Mouse (Mus musculus) spleen, adult 2 months (tissue): Measurements from ENCODE around the gene Rpl11. TPM values are rescaled to one million over a fixed set of nuclear protein-coding genes. Genes with fewer than 3 reads are reported as not detected.

Experiments
- DNase-seq, 2 experiments: peaks; one replicate each; pipeline versions ENCODE4 v3.0.0 to v3.0.0-alpha.2; 2012 to 2021; ENCODE audit warnings: low spot score in 2 of 2, low read depth in 1 of 2
- H3K27ac ChIP-seq: fragments of 200-500 bp; 2 replicates; pipeline ENCODE4 v1.5.1; 2012; ENCODE audit warnings: low read length, inconsistent platforms; ENCODE audit not compliant: insufficient read depth
- H3K27me3 ChIP-seq: fragments of 200-500 bp; 2 replicates; pipeline ENCODE4 v1.6.1; 2012; ENCODE audit warnings: mild to moderate bottlenecking, moderate library complexity, low read length, inconsistent platforms; ENCODE audit not compliant: control insufficient read depth, insufficient read depth
- H3K36me3 ChIP-seq: fragments of 200-500 bp; 2 replicates; pipeline ENCODE4 v1.6.1; 2012; ENCODE audit warnings: mild to moderate bottlenecking, low read length, inconsistent platforms; ENCODE audit not compliant: control insufficient read depth, insufficient read depth
- H3K4me1 ChIP-seq: fragments of 200-500 bp; 2 replicates; pipeline ENCODE4 v1.6.1; 2011; ENCODE audit warnings: inconsistent platforms; ENCODE audit not compliant: control insufficient read depth, insufficient read depth, insufficient read length
- H3K4me3 ChIP-seq: fragments of 200-500 bp; 2 replicates; pipeline ENCODE4 v1.5.1; 2011; ENCODE audit warnings: mild to moderate bottlenecking, inconsistent platforms; ENCODE audit not compliant: insufficient read depth, insufficient read length; ENCODE audit errors: extremely low read depth
- CTCF ChIP-seq: fragments of 200-500 bp; IDR thresholded peaks from 2 replicates; pipeline ENCODE4 v1.5.1; 2011; ENCODE audit warnings: mild to moderate bottlenecking, inconsistent platforms; ENCODE audit not compliant: insufficient read depth, insufficient read length, insufficient replicate concordance; ENCODE audit errors: extremely low read depth
- POLR2A ChIP-seq: fragments of 200-500 bp; IDR thresholded peaks from 2 replicates; pipeline ENCODE4 v1.6.1; 2011; ENCODE audit warnings: low read depth, low read length, inconsistent platforms
- WGBS: fragments of 180-500 bp; shearing (Covaris S2); methylation state at CpG from one replicate; pipeline ENCODE4 v1.1.7; 2018; 5-methylcytosine and 5-hydroxymethylcytosine counted together
- polyA plus RNA-seq: library from polyadenylated mRNA; depleted of rRNA; stranded (reverse); fragments of >200 nt; gene quantifications from 2 replicates; pipeline ENCODE4 v1.2.3, GENCODE M21; 2012

The Rpl11 gene
- polyA plus RNA-seq, 1 experiment = 259 TPM

- peak overlapping the region; percentile 80 for H3K4me3 ChIP-seq
- peak in 1 of 2 experiments; percentile 24 for DNase-seq
- no peaks in the 10 kb centered on the region for H3K27me3 ChIP-seq
- no peaks in the 10 kb centered on the region for H3K36me3 ChIP-seq
- H3K27ac ChIP-seq = peak overlapping the region; percentile 60
- peaks cover 8% of the 10 kb centered on the region; the same call in 1 of the 2 replicates for H3K4me1 ChIP-seq
- WGBS = under 1% methylated on average over 60 of the region's 62 CpGs
- TF ChIP-seq CTCF (no peak), POLR2A (no peak)
These were observed 32.3 kb downstream of the Rpl11 start for GRCm38 (mm10) chr4:136020743-136021548.

- H3K4me1 ChIP-seq = peaks cover 8% of the 10 kb centered on the region; the same call in 1 of the 2 replicates
- H3K4me3 ChIP-seq = no peak overlapping the region
- no peak for TF ChIP-seq POLR2A
- TF ChIP-seq CTCF = no peak
- DNase-seq = no peak
- no peak overlapping the region for H3K27ac ChIP-seq
- no peaks in the 10 kb centered on the region for H3K27me3 ChIP-seq
- H3K36me3 ChIP-seq = peaks cover 17% of the 10 kb centered on the region
- 62% methylated on average over 3 of the region's 3 CpGs for WGBS
These were observed 37.1 kb downstream of the Rpl11 start for GRCm38 (mm10) chr4:136016059-136016602.

GRCm38 (mm10) chr4:136010586-136010985 is 42.6 kb downstream of the Rpl11 start:
- no peak overlapping the region for H3K27ac ChIP-seq

GRCm38 (mm10) chr4:136008782-136009447 is 44.3 kb downstream of the Rpl11 start:
- Histone ChIP-seq H3K27ac (no peak overlapping the region), H3K4me3 (no peak overlapping the region), H3K27me3 (no peaks in the 10 kb centered on the region), H3K4me1 (no peaks in the 10 kb centered on the region), H3K36me3 (peaks cover 69% of the 10 kb centered on the region)
- no peak for DNase-seq
- TF ChIP-seq POLR2A (no peak), CTCF (no peak)
- WGBS = 98% methylated on average over 8 of the region's 8 CpGs

More at GRCm38 (mm10) chr4:136010586-136010985, 42.6 kb downstream of the Rpl11 start:
- no peak overlapping the region for H3K4me3 ChIP-seq
- H3K4me1 ChIP-seq = no peaks in the 10 kb centered on the region
- no peak for DNase-seq
- peaks cover 58% of the 10 kb centered on the region for H3K36me3 ChIP-seq
- WGBS = 92% methylated on average over 4 of the region's 4 CpGs
- TF ChIP-seq CTCF (no peak), POLR2A (no peak)
- H3K27me3 ChIP-seq = no peaks in the 10 kb centered on the region

- H3K4me3 ChIP-seq = no peak overlapping the region
- TF ChIP-seq POLR2A (no peak), CTCF (no peak)
- H3K36me3 ChIP-seq = peaks cover 68% of the 10 kb centered on the region
- no peak overlapping the region for H3K27ac ChIP-seq
- no peaks in the 10 kb centered on the region for H3K27me3 ChIP-seq
- H3K4me1 ChIP-seq = no peaks in the 10 kb centered on the region
- WGBS = 58% methylated on average over 3 of the region's 3 CpGs
- no peak for DNase-seq
These were observed 46.4 kb downstream of the Rpl11 start for GRCm38 (mm10) chr4:136006821-136007220.

- peaks cover 52% of the 10 kb centered on the region for H3K36me3 ChIP-seq
- no peak overlapping the region for H3K4me3 ChIP-seq
- no peaks in the 10 kb centered on the region for H3K27me3 ChIP-seq
- no peak for DNase-seq
- H3K27ac ChIP-seq = no peak overlapping the region
- WGBS = 97% methylated on average over 2 of the region's 2 CpGs
- no peaks in the 10 kb centered on the region for H3K4me1 ChIP-seq
- no peak for TF ChIP-seq CTCF
- no peak for TF ChIP-seq POLR2A
These were observed 48.3 kb downstream of the Rpl11 start for GRCm38 (mm10) chr4:136004921-136005320.

GRCm38 (mm10) chr4:136004107-136004675 is 49.0 kb downstream of the Rpl11 start:
- Histone ChIP-seq H3K27ac (no peak overlapping the region), H3K36me3 (peaks cover 47% of the 10 kb centered on the region), H3K4me3 (no peak overlapping the region), H3K4me1 (no peaks in the 10 kb centered on the region), H3K27me3 (no peaks in the 10 kb centered on the region)
- no peak for DNase-seq
- WGBS = 81% methylated on average over 5 of the region's 5 CpGs
- TF ChIP-seq POLR2A (no peak), CTCF (no peak)
